Mouse (Mus musculus) hindbrain, embryonic 10.5 days (tissue): Measurements from ENCODE around the gene Wars2. TPM values are rescaled to one million over a fixed set of nuclear protein-coding genes. Genes with fewer than 3 reads are reported as not detected.

ENCODE experiments used
- DNase-seq: peaks from one replicate; pipeline ENCODE4 v3.0.0-alpha.2; 2017; ENCODE audit warnings: low spot score
- H3K27ac ChIP-seq: fragments of 300-500 bp; sonication (generic); 2 replicates; pipeline ENCODE4 v1.5.1; 2016; ENCODE audit warnings: mild to moderate bottlenecking, moderate library complexity
- H3K27me3 ChIP-seq: fragments of 300-500 bp; sonication (generic); 2 replicates; pipeline ENCODE4 v1.6.1; 2016; ENCODE audit warnings: mild to moderate bottlenecking; ENCODE audit not compliant: poor library complexity, insufficient read depth, severe bottlenecking
- H3K36me3 ChIP-seq: fragments of 300-500 bp; sonication (generic); 2 replicates; pipeline ENCODE4 v1.6.1; 2016; ENCODE audit warnings: mild to moderate bottlenecking, moderate library complexity
- H3K4me1 ChIP-seq: fragments of 300-500 bp; sonication (generic); replicated peaks from 2 replicates; pipeline ENCODE4 v1.6.1; 2016; ENCODE audit warnings: mild to moderate bottlenecking
- H3K4me3 ChIP-seq: fragments of 300-500 bp; sonication (generic); 2 replicates; pipeline ENCODE4 v1.5.1; 2016; ENCODE audit warnings: mild to moderate bottlenecking, moderate library complexity
- H3K9me3 ChIP-seq: fragments of 300-500 bp; sonication (generic); 2 replicates; pipeline ENCODE4 v1.6.1; 2016; ENCODE audit warnings: mild to moderate bottlenecking, moderate library complexity
- WGBS: fragments of 180-500 bp; shearing (Covaris S2); methylation state at CpG from one replicate; pipeline ENCODE4 v1.1.7; 2016; 5-methylcytosine and 5-hydroxymethylcytosine counted together
- polyA plus RNA-seq: library from polyadenylated mRNA; unstranded; fragments of >200 nt; fragmentation: Nextera tagmentation; extraction: Ambion mirVana; gene quantifications from 2 replicates; pipeline ENCODE4 v1.2.1, GENCODE M21; 2016

Wars2 gene
- polyA plus RNA-seq, 1 experiment from 2014 or later: 9.2 TPM

DNA sequence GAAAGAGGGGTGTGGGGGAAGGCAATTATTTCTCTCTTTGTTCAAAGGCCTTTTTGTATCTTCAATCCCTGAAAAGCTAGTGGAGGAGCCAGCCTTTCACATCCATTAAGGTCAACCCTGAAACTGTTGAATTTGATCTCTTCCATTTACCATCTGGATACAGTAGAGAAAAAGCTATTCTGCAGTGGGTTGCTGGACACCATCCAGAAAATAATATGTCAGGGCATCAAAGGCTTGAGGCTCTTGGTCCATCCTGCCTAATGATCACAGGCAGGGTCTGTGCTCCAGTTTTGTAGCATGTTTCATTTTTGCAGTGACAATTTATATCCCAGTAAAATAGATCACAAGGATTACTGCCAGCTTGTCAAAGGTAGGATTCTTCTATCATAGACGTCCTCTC lies 16.1 kb downstream of the Wars2 start:
- DNase-seq: no peak
- Histone ChIP-seq H3K27ac (no peak overlapping the region), H3K4me3 (no peak overlapping the region), H3K9me3 (0 out of 2 replicates have a peak, but pooled peaks cover 3% of the 10 kb centered on the region), H3K27me3 (no peaks in the 10 kb centered on the region), H3K4me1 (no peaks in the 10 kb centered on the region), H3K36me3 (0 out of 2 replicates have a peak, but pooled peaks cover 4% of the 10 kb centered on the region)
- 83% methylated on average over 1 of the region's 1 CpGs for WGBS

DNA sequence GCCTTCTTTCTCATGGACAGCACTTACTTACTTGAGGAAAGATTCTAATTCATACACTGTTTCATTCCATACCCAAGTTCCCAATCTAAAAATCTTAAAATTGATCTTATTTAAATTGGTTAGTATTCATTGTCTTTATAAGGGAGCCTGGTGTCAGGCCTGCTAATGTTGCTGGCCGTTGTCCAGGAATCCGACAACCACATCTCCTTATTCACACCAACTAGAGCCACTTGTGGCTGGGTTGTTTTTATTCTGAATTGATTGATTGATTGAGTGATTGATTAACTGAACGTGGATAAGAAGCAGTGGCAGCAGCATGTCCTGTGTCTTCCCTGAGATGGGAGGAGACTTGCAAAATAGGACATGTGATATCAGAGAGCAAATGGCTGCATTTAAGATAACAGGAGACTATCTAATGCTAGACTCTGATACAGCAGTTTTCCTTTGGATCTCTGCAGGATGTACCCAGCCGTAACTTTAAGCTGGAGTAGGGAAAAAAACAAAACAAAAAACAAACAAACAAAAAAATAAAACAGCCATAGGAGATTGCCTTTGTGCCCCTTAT lies 16.7 kb downstream of the Wars2 start:
- no peak for DNase-seq
- H3K4me3 ChIP-seq: no peak overlapping the region
- H3K27ac ChIP-seq: no peak overlapping the region
- H3K4me1 ChIP-seq: no peaks in the 10 kb centered on the region
- 0 out of 2 replicates have a peak, but pooled peaks cover 4% of the 10 kb centered on the region for H3K36me3 ChIP-seq
- H3K27me3 ChIP-seq: no peaks in the 10 kb centered on the region
- 72% methylated on average over 4 of the region's 4 CpGs for WGBS
- 0 out of 2 replicates have a peak, but pooled peaks cover 3% of the 10 kb centered on the region for H3K9me3 ChIP-seq

DNA sequence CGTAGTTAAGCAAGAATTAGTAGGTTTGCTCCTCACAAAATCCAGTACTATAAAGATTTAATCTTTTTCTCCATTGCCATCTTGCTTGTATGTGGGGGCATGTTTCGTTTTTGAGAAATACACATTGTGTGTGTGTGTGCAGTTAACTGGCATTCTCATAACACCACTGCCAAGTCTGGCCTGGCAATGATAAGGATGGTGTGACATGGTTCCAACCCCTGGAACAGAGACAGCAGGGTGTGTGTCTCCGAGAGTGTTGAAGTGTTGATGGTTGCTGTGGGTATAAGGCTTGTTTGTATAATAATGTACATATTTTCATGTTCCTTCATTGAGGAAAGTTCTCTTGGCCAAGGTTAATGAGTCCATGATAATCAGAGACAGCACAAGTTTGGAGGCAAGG lies 19.1 kb downstream of the Wars2 start:
- Histone ChIP-seq H3K9me3 (0 out of 2 replicates have a peak, but pooled peaks cover 3% of the 10 kb centered on the region), H3K27ac (no peak overlapping the region), H3K27me3 (no peaks in the 10 kb centered on the region), H3K4me3 (no peak overlapping the region), H3K4me1 (no peaks in the 10 kb centered on the region), H3K36me3 (0 out of 2 replicates have a peak, but pooled peaks cover 4% of the 10 kb centered on the region)
- 92% methylated on average over 3 of the region's 3 CpGs for WGBS
- no peak for DNase-seq

DNA sequence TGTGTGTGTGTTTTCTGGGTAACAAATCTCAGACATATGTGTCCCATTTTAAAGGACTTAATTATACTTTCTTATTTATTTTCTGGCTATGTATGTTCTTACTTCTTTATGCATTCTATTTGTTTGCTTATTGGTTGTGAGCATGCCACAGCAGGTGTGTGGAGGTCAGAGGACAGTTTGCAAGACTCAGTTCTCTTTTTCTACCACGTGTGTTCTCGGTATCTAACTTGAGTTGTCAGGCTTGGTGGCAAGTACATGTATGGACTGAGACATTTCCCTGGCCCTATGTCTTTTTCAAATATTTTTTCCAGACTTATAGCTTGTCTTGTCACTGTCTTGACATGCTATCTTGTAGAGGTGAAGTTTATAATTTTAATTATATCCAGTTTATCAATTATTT lies 21.3 kb downstream of the Wars2 start:
- DNase-seq: no peak
- H3K9me3 ChIP-seq: 0 out of 2 replicates have a peak, but pooled peaks cover 3% of the 10 kb centered on the region
- H3K4me3 ChIP-seq: no peak overlapping the region
- no peaks in the 10 kb centered on the region for H3K27me3 ChIP-seq
- no peaks in the 10 kb centered on the region for H3K36me3 ChIP-seq
- H3K4me1 ChIP-seq: no peaks in the 10 kb centered on the region
- WGBS: 95% methylated on average over 2 of the region's 2 CpGs
- no peak overlapping the region for H3K27ac ChIP-seq

DNA sequence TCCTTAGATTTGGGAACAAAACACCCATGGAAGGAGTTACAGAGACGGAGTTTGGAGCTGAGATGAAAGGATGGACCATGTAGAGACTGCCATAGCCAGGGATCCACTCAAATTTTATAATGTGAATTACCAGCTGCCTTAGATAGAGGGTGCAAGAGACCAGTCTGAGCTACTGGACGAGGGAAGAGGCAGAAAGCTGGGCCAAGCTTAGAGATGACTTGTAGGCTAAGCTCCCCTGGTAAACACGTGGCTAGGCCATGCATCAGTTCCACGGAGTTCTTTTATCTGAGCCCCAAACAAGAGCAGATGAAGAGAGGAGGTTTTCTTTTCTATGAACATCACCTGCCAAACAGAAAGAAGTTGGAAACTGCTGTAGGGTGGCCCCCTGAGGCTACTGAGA lies 26.9 kb downstream of the Wars2 start:
- no peak overlapping the region for H3K27ac ChIP-seq
- DNase-seq: no peak
- no peaks in the 10 kb centered on the region for H3K4me1 ChIP-seq
- no peaks in the 10 kb centered on the region for H3K9me3 ChIP-seq
- 69% methylated on average over 4 of the region's 4 CpGs for WGBS
- H3K27me3 ChIP-seq: no peaks in the 10 kb centered on the region
- no peak overlapping the region for H3K4me3 ChIP-seq
- H3K36me3 ChIP-seq: no peaks in the 10 kb centered on the region

DNA sequence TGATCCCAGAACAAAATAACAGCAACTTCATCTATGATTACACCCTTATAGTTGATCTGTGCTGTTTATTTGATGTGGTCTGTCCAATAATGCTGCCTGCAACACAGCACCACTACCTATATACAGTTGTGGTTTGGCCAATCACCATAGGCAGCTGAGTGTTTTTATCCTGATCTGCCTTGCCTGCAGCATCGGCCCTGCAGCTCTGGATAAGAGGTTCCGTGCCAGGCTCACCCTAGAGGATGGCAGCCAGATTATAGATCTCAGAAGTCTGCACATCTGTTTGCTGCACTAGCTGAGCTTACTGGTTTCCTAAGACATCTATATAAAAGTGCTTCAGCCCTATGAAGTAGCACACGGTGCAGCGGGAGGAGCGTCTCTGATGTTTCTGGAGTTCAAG lies 32.3 kb downstream of the Wars2 start:
- Histone ChIP-seq H3K27ac (no peak overlapping the region), H3K27me3 (no peaks in the 10 kb centered on the region), H3K4me3 (no peak overlapping the region), H3K36me3 (no peaks in the 10 kb centered on the region), H3K4me1 (0 out of 2 replicates have a peak, but pooled peaks cover 3% of the 10 kb centered on the region), H3K9me3 (no peaks in the 10 kb centered on the region)
- 90% methylated on average over 5 of the region's 5 CpGs for WGBS
- DNase-seq: no peak

DNA sequence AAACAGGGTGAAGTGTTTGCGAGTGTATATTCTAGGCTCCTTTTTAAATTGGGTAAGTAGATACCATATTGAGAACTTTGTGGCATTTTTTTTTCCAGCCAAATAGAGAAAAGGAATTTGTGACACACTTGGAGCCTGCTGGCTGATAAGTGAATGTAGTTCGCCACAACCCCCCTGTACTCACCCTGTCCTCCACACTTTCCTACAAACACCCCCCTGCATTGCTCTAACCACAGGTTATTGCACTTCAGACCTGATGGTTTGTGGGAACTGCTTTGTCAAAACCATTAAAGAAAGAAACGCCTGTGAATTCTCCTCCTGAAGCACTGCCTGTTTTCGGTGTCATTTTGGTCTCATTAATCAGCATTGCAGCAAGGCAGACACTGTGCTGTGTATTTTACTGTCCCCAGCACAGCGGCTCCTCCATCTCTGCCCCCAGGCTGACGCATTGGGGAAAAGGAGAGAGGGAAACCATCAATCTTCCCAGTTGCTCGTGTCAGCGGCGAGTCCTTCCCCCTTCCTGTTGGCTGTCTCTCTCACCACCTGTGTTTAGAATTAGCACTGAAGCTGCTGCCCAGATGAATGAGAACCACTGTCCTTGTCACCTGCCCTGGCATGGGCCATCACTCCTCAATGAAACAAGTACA lies 33.9 kb downstream of the Wars2 start:
- no peak overlapping the region for H3K4me3 ChIP-seq
- no peaks in the 10 kb centered on the region for H3K27me3 ChIP-seq
- no peak for DNase-seq
- no peaks in the 10 kb centered on the region for H3K9me3 ChIP-seq
- no peak overlapping the region for H3K27ac ChIP-seq
- no peaks in the 10 kb centered on the region for H3K36me3 ChIP-seq
- 0 out of 2 replicates have a peak, but pooled peaks cover 3% of the 10 kb centered on the region for H3K4me1 ChIP-seq
- WGBS: 66% methylated on average over 9 of the region's 9 CpGs

DNA sequence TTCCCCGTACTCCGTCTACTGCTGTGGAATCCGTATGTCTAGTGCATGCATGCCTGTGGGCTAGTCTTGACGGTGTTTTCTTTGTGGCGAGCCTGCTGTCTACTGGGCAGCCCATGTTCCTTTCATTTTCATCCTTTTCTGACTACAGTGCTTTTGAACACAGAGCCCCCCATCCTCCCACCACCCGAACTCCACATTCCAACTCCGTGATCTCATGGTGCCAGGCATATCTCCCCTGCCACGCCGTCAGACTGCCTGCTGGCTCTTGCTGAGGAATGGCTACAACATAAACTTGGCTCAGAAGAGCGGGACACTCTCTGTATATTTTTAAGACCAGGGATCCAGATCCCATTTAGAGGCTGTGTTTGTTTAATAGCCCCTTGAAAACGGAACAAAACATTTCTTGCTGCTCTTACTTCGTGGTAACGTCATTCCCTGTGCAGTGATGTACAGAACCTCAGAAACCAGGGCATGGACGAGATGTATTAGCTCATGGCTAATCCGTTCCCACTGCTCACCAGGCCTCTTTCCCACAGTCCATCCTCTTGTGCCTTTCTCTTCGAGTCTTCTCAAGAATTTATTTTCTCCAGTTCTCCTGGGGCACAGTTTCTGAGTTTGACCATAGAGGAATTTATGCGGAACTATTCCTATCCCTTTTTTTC lies 42.6 kb downstream of the Wars2 start:
- no peak for DNase-seq
- 83% methylated on average over 17 of the region's 17 CpGs for WGBS

DNA sequence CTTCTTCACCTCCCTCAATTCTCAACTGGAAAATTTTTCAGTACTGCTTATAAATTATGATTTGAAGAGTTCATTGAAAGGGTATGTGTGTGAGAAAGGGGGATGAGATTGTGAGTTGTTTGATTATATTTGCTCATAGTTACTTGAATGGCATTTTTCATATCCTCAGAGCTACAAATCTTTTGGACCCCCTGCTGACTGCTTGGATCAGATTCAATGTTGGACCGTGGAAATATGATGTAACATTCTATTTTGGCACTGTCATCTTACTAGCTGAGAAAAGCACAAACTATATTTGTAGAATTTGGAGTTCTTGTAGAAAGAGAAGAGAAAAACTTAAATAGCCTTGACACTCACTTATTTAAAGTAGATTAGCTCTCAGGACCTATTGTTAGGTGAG lies 43.5 kb downstream of the Wars2 start:
- no peaks in the 10 kb centered on the region for H3K36me3 ChIP-seq
- no peak overlapping the region for H3K4me3 ChIP-seq
- H3K27ac ChIP-seq: no peak overlapping the region
- WGBS: 81% methylated on average over 1 of the region's 1 CpGs
- DNase-seq: no peak
- no peaks in the 10 kb centered on the region for H3K4me1 ChIP-seq
- no peaks in the 10 kb centered on the region for H3K9me3 ChIP-seq
- no peaks in the 10 kb centered on the region for H3K27me3 ChIP-seq

More for the DNA sequence above, 42.6 kb downstream of the Wars2 start:
- Histone ChIP-seq H3K36me3 (no peaks in the 10 kb centered on the region), H3K27ac (no peak overlapping the region), H3K9me3 (no peaks in the 10 kb centered on the region), H3K4me1 (no peaks in the 10 kb centered on the region), H3K4me3 (no peak overlapping the region), H3K27me3 (no peaks in the 10 kb centered on the region)

DNA sequence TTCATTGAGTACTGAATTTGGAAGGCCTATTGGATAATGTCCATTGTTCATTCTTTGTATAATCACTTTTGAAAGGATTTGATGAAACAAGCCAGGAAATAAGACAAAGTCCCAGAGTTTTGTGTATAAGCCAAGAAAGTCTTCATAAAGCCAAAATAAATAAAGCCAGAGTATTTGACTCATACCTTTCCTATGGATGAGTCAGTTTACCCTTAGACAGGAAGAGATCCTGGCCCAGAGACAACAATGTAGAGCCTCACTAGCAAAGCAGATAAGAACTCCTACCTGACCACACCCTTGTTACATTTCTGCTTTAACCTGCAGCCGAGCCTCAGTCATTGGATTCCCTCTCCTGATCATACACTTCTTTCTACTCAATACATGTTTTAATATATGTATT lies 47.2 kb downstream of the Wars2 start:
- Histone ChIP-seq H3K36me3 (no peaks in the 10 kb centered on the region), H3K9me3 (no peaks in the 10 kb centered on the region), H3K4me1 (0 out of 2 replicates have a peak, but pooled peaks cover 2% of the 10 kb centered on the region), H3K27ac (no peak overlapping the region), H3K4me3 (no peak overlapping the region), H3K27me3 (no peaks in the 10 kb centered on the region)
- DNase-seq: no peak
- 93% methylated on average over 1 of the region's 1 CpGs for WGBS

DNA sequence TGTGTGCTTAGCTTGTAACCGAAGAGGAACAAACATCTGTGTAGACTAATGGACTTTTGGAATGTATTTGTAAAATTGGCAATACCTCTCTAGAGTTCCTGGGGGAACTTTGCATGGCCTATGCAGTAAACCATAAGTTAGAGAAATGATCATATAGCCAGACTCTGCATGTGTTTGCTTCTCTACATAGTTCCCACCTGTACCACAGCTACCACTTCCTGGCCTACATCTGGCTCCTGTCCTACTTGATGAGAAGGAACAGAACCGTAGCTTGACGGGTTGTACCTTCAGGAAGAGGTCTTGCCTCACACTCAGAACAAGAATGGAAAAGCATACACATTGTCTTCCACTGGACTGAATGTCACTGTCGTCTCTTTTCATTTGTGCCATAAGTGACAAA lies 52.7 kb downstream of the Wars2 start:
- no peak for DNase-seq
- Histone ChIP-seq H3K9me3 (no peaks in the 10 kb centered on the region), H3K27ac (no peak overlapping the region), H3K36me3 (no peaks in the 10 kb centered on the region), H3K4me3 (no peak overlapping the region), H3K27me3 (no peaks in the 10 kb centered on the region), H3K4me1 (0 out of 2 replicates have a peak, but pooled peaks cover 2% of the 10 kb centered on the region)
- 84% methylated on average over 4 of the region's 4 CpGs for WGBS

DNA sequence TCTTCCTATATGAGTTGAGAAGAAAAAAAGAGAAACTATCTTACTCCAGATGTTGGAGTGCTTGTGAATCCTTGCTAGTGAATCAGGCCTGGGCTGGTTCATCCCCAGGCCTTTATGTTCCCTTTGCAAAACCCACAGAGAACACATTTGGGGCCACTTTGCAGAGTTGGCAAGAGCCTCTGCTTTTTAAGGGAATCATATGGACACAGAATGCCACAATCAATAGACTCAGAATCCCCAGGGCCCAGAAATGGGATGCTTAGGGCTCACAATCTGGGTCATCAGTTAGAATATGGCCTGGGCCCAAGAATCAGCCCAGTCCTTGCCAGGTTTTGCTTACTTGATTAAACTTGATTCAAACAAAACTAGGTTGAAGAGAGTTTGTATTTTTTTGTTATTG lies 62.5 kb downstream of the Wars2 start:
- no peak overlapping the region for H3K27ac ChIP-seq
- DNase-seq: no peak
- no peaks in the 10 kb centered on the region for H3K27me3 ChIP-seq
- H3K36me3 ChIP-seq: peaks cover 4% of the 10 kb centered on the region; the same call in 1 of the 2 replicates
- H3K4me3 ChIP-seq: no peak overlapping the region
- no peaks in the 10 kb centered on the region for H3K4me1 ChIP-seq
- H3K9me3 ChIP-seq: no peaks in the 10 kb centered on the region

DNA sequence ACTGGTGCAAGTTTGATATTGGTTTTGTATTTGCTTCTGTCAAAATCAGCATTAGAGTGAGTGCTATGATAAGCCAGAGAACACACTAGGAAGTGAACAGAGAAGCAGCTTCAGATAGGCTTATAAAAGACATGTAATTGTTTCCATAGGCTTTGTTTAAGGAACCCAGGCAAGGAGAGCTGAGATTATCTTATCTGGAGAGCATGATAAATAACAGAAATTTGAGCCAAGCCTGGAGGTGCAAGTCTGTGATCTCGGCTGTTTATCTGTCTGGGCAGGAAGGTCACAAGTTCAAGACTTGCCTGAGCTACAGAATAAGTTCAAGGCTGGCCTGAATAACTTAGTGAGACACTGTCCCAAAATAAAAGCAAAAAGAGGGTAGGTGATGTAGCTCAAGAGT lies 67.5 kb downstream of the Wars2 start:
- no peaks in the 10 kb centered on the region for H3K36me3 ChIP-seq
- no peaks in the 10 kb centered on the region for H3K9me3 ChIP-seq
- peaks cover 9% of the 10 kb centered on the region; the same call in 1 of the 2 replicates for H3K4me1 ChIP-seq
- 66% methylated on average over 1 of the region's 1 CpGs for WGBS
- no peak overlapping the region for H3K4me3 ChIP-seq
- H3K27me3 ChIP-seq: no peaks in the 10 kb centered on the region
- no peak overlapping the region for H3K27ac ChIP-seq
- no peak for DNase-seq
